Mouse (Mus musculus): ENCODE measurements around the gene Cnih3. TPM values are rescaled to one million over a fixed set of nuclear protein-coding genes. Genes with fewer than 3 reads are reported as not detected.

The Cnih3 gene
- polyA plus RNA-seq, 1 experiment: 0.07 TPM

DNA sequence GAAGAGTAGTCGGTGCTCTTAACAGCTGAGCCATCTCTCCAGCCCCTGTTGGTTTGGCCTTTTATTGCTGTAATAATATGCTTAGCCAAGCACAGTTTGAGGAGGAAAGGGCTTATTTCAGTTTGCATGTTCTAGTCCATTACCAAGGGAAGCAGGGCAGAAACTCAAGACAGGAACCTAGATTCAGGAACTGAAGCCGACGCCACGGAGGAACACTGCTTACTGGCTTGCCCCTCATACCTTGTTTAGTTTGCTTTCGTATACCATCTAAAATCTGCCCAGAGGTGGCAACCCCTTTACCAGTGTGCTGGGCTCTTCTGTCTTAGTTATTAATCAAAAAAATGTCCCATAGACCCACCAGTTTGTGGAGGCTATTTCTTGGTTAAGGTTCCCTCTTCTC lies 25.3 kb upstream of the Cnih3 start:
- Histone ChIP-seq H3K4me3 (ENCODE audit: insufficient read depth, poor library complexity, severe bottlenecking) (no peak overlapping the region), H3K36me3 (ENCODE audit: control insufficient read depth, insufficient read depth) (no peaks in the 10 kb centered on the region), H3K27me3 (ENCODE audit: control insufficient read depth, insufficient read depth, insufficient read length) (no peaks in the 10 kb centered on the region), H3K79me3 (ENCODE audit: low read depth) (no peaks in the 10 kb centered on the region), H3ac (ENCODE audit: control insufficient read depth, insufficient read length, low read depth) (no peak overlapping the region), H3K79me2 (ENCODE audit: control insufficient read depth, insufficient read depth) (no peaks in the 10 kb centered on the region)
- no peak for TF ChIP-seq FOSL1 (IDR thresholded peaks at IDR 0.05; ENCODE audit: insufficient read depth, low read length, poor library complexity, severe bottlenecking)
- no peak for TF ChIP-seq CTCF (IDR thresholded peaks at IDR 0.05; ENCODE audit: control insufficient read depth, insufficient read depth, insufficient read length)
- no peak for TF ChIP-seq CEBPB (IDR thresholded peaks at IDR 0.05; ENCODE audit: low read depth)
- TF ChIP-seq MAX (IDR thresholded peaks at IDR 0.05): no peak
- TF ChIP-seq MYOG (IDR thresholded peaks at IDR 0.05; ENCODE audit: control insufficient read depth, extremely low read depth, insufficient read length): no peak
- TF ChIP-seq USF1 (IDR thresholded peaks at IDR 0.05; ENCODE audit: low read depth): no peak
- TF ChIP-seq MYOD1 (IDR thresholded peaks at IDR 0.05; ENCODE audit: control insufficient read depth, insufficient read length, low read depth): no peak

GRCm38 (mm10) chr1:181327636-181328420 lies 24.6 kb upstream of the Cnih3 start:
- H3K27me3 ChIP-seq (ENCODE audit: control insufficient read depth, insufficient read depth, insufficient read length): no peaks in the 10 kb centered on the region
- no peaks in the 10 kb centered on the region for H3K79me2 ChIP-seq (ENCODE audit: control insufficient read depth, insufficient read depth)
- H3K79me3 ChIP-seq (ENCODE audit: low read depth): no peaks in the 10 kb centered on the region
- no peaks in the 10 kb centered on the region for H3K36me3 ChIP-seq (ENCODE audit: control insufficient read depth, insufficient read depth)
- no peak overlapping the region for H3ac ChIP-seq (ENCODE audit: control insufficient read depth, insufficient read length, low read depth)
- no peak overlapping the region for H3K4me3 ChIP-seq (ENCODE audit: insufficient read depth, poor library complexity, severe bottlenecking)
- no peak for TF ChIP-seq USF1 (IDR thresholded peaks at IDR 0.05; ENCODE audit: low read depth)
- no peak for TF ChIP-seq MAX (IDR thresholded peaks at IDR 0.05)
- no peak for TF ChIP-seq MYOD1 (IDR thresholded peaks at IDR 0.05; ENCODE audit: control insufficient read depth, insufficient read length, low read depth)
- TF ChIP-seq MYOG (IDR thresholded peaks at IDR 0.05; ENCODE audit: control insufficient read depth, extremely low read depth, insufficient read length): no peak
- no peak for TF ChIP-seq CTCF (IDR thresholded peaks at IDR 0.05; ENCODE audit: control insufficient read depth, insufficient read depth, insufficient read length)
- TF ChIP-seq FOSL1 (IDR thresholded peaks at IDR 0.05; ENCODE audit: insufficient read depth, low read length, poor library complexity, severe bottlenecking): no peak
- no peak for TF ChIP-seq CEBPB (IDR thresholded peaks at IDR 0.05; ENCODE audit: low read depth)

DNA sequence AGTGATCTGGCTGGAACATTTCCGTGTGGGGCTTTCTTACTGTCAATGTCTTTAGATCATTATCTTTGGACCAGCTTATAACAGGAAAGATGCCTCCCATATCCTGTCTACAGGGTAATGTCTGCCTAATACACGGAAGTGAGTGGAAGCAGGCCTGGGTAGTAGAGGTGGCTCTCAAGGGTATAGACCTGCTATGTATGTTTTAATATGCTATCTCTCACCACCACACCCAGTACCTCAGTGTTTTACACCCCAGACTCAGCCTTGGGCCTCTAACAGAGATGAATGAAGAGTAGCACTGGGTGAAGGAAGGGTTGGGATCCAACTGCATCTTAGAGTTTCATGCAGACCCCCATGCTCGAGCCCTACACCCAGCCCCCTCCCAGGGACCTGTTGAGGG lies 23.3 kb upstream of the Cnih3 start:
- H3ac ChIP-seq (ENCODE audit: control insufficient read depth, insufficient read length, low read depth): no peak overlapping the region
- no peaks in the 10 kb centered on the region for H3K36me3 ChIP-seq (ENCODE audit: control insufficient read depth, insufficient read depth)
- H3K4me3 ChIP-seq (ENCODE audit: insufficient read depth, poor library complexity, severe bottlenecking): no peak overlapping the region
- no peaks in the 10 kb centered on the region for H3K79me2 ChIP-seq (ENCODE audit: control insufficient read depth, insufficient read depth)
- TF ChIP-seq MAX (IDR thresholded peaks at IDR 0.05) (no peak), CEBPB (IDR thresholded peaks at IDR 0.05; ENCODE audit: low read depth) (no peak), CTCF (IDR thresholded peaks at IDR 0.05; ENCODE audit: control insufficient read depth, insufficient read depth, insufficient read length) (no peak), USF1 (IDR thresholded peaks at IDR 0.05; ENCODE audit: low read depth) (no peak), MYOG (IDR thresholded peaks at IDR 0.05; ENCODE audit: control insufficient read depth, extremely low read depth, insufficient read length) (no peak), MYOD1 (IDR thresholded peaks at IDR 0.05; ENCODE audit: control insufficient read depth, insufficient read length, low read depth) (no peak), FOSL1 (IDR thresholded peaks at IDR 0.05; ENCODE audit: insufficient read depth, low read length, poor library complexity, severe bottlenecking) (no peak)
- no peaks in the 10 kb centered on the region for H3K79me3 ChIP-seq (ENCODE audit: low read depth)
- H3K27me3 ChIP-seq (ENCODE audit: control insufficient read depth, insufficient read depth, insufficient read length): no peaks in the 10 kb centered on the region

GRCm38 (mm10) chr1:181332597-181332996 lies 19.8 kb upstream of the Cnih3 start:
- Histone ChIP-seq H3K36me3 (ENCODE audit: control insufficient read depth, insufficient read depth) (no peaks in the 10 kb centered on the region), H3K27me3 (ENCODE audit: control insufficient read depth, insufficient read depth, insufficient read length) (no peaks in the 10 kb centered on the region), H3K79me3 (ENCODE audit: low read depth) (no peaks in the 10 kb centered on the region), H3K4me3 (ENCODE audit: insufficient read depth, poor library complexity, severe bottlenecking) (no peak overlapping the region), H3ac (ENCODE audit: control insufficient read depth, insufficient read length, low read depth) (no peak overlapping the region), H3K79me2 (ENCODE audit: control insufficient read depth, insufficient read depth) (no peaks in the 10 kb centered on the region)
- no peak for TF ChIP-seq MYOD1 (IDR thresholded peaks at IDR 0.05; ENCODE audit: control insufficient read depth, insufficient read length, low read depth)
- TF ChIP-seq CEBPB (IDR thresholded peaks at IDR 0.05; ENCODE audit: low read depth): peak; percentile 82

GRCm38 (mm10) chr1:181334329-181335018 lies 18.0 kb upstream of the Cnih3 start:
- Histone ChIP-seq H3K79me2 (ENCODE audit: control insufficient read depth, insufficient read depth) (no peaks in the 10 kb centered on the region), H3K27me3 (ENCODE audit: control insufficient read depth, insufficient read depth, insufficient read length) (no peaks in the 10 kb centered on the region), H3K4me3 (ENCODE audit: insufficient read depth, poor library complexity, severe bottlenecking) (no peak overlapping the region), H3ac (ENCODE audit: control insufficient read depth, insufficient read length, low read depth) (no peak overlapping the region), H3K79me3 (ENCODE audit: low read depth) (no peaks in the 10 kb centered on the region), H3K36me3 (ENCODE audit: control insufficient read depth, insufficient read depth) (no peaks in the 10 kb centered on the region)
- TF ChIP-seq MAX (IDR thresholded peaks at IDR 0.05) (no peak), CTCF (IDR thresholded peaks at IDR 0.05; ENCODE audit: control insufficient read depth, insufficient read depth, insufficient read length) (no peak), MYOG (IDR thresholded peaks at IDR 0.05; ENCODE audit: control insufficient read depth, extremely low read depth, insufficient read length) (no peak), USF1 (IDR thresholded peaks at IDR 0.05; ENCODE audit: low read depth) (no peak), CEBPB (IDR thresholded peaks at IDR 0.05; ENCODE audit: low read depth) (no peak), MYOD1 (IDR thresholded peaks at IDR 0.05; ENCODE audit: control insufficient read depth, insufficient read length, low read depth) (no peak), FOSL1 (IDR thresholded peaks at IDR 0.05; ENCODE audit: insufficient read depth, low read length, poor library complexity, severe bottlenecking) (no peak)
